Mouse (Mus musculus): Measurements from ENCODE around the gene Acap3. TPM values are rescaled to one million over a fixed set of nuclear protein-coding genes. Genes with fewer than 3 reads are reported as not detected.

The Acap3 gene
- total and polyA plus RNA-seq, 2 experiments from 2014 or later, result 84.2 to 116 TPM

DNA sequence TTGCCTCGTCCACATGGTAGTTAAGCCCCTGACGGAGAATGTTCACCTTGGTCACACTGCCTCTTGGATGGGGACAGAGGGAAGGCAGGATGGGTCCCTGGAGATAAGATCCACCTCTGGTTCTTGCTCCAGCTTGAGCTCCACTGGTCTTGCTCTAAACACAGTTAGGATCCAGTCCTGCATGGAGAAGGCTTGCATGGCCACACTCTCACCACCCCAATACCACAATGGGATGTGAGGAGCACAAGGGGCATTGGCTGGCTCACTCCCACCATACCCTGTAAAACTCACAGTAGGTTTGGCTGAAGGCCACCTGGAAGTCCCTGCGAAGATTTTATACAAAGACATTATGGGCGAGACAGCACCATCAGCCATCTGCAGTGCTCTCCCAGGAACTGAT lies 17.1 kb downstream of the Acap3 start:
- no peak for TF ChIP-seq CTCF (IDR thresholded peaks at IDR 0.05; ENCODE audit: low read depth)
- Histone ChIP-seq H3K36me3 (ENCODE audit: insufficient read depth) (peaks cover 37% of the 10 kb centered on the region), H3K4me3 (ENCODE audit: low read depth, low read length) (no peak overlapping the region), H3K4me2 (ENCODE audit: low read depth) (no peak overlapping the region), H3K9ac (no peak overlapping the region), H3K27ac (ENCODE audit: low read depth, low read length) (no peak overlapping the region), H3K4me1 (ENCODE audit: insufficient read depth) (no peaks in the 10 kb centered on the region), H3K27me3 (ENCODE audit: insufficient read depth, low read length) (no peaks in the 10 kb centered on the region), H3K9me3 (ENCODE audit: low read length) (no peaks in the 10 kb centered on the region)
- ATAC-seq (no peak), DNase-seq (no peak)
- 88% methylated on average over 4 of the region's 4 CpGs for WGBS

DNA sequence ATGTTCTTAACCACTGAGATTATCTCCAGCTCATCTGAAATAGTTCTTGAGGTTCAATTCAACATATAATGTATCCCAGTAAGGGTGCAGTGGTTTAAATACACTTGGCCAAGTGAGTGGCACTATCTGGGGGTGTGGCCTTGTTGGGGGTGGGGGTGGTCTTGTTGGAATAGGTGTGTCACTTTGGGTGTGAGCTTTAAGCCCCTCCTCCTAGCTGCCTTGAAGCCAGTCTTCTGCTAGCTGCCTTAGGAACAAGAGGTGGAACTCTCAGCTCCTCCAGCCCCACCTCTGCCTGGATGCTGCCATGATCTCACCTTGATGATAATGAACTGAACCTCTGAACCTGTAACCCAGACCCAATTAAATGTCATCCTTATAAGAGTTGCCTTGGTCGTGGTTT lies 40.4 kb downstream of the Acap3 start:
- DNase-seq (no peak), ATAC-seq (no peak)
- no peaks in the 10 kb centered on the region for H3K4me1 ChIP-seq (ENCODE audit: insufficient read depth)
- H3K27me3 ChIP-seq (ENCODE audit: insufficient read depth, low read length), result no peaks in the 10 kb centered on the region
- H3K9me3 ChIP-seq (ENCODE audit: low read length), result no peaks in the 10 kb centered on the region
- TF ChIP-seq CTCF (IDR thresholded peaks at IDR 0.05; ENCODE audit: low read depth), result no peak
- H3K4me2 ChIP-seq (ENCODE audit: low read depth), result no peak overlapping the region
- H3K4me3 ChIP-seq (ENCODE audit: low read depth, low read length), result no peak overlapping the region
- no peak overlapping the region for H3K27ac ChIP-seq (ENCODE audit: low read depth, low read length)
- WGBS, result 65% methylated on average over 1 of the region's 1 CpGs
- no peaks in the 10 kb centered on the region for H3K36me3 ChIP-seq (ENCODE audit: insufficient read depth)
- no peak overlapping the region for H3K9ac ChIP-seq

GRCm38 (mm10) chr4:155943049-155943452 lies 51.4 kb downstream of the Acap3 start:
- Histone ChIP-seq H3K27ac (ENCODE audit: low read depth, low read length) (peak overlapping the region; percentile 80), H3K9me3 (ENCODE audit: low read length) (no peaks in the 10 kb centered on the region), H3K27me3 (ENCODE audit: insufficient read depth, low read length) (no peaks in the 10 kb centered on the region), H3K9ac (peak overlapping the region; percentile 81), H3K36me3 (ENCODE audit: insufficient read depth) (peaks cover 9% of the 10 kb centered on the region; the same call in 1 of the 2 replicates), H3K4me2 (ENCODE audit: low read depth) (peak overlapping the region; percentile 93), H3K4me3 (ENCODE audit: low read depth, low read length) (peak overlapping the region; percentile 87), H3K4me1 (ENCODE audit: insufficient read depth) (peaks cover 12% of the 10 kb centered on the region)
- peak; percentile 40 for ATAC-seq
- DNase-seq, result no peak
- under 1% methylated on average over 17 of the region's 17 CpGs for WGBS
- TF ChIP-seq CTCF (IDR thresholded peaks at IDR 0.05; ENCODE audit: low read depth), result no peak

- H3K27me3 ChIP-seq (ENCODE audit: insufficient read depth, low read length), result no peaks in the 10 kb centered on the region
- H3K4me1 ChIP-seq (ENCODE audit: insufficient read depth), result peaks cover 12% of the 10 kb centered on the region
- no peak for TF ChIP-seq CTCF (IDR thresholded peaks at IDR 0.05; ENCODE audit: low read depth)
- peak within 1 kb of the TSS; percentile 81 for H3K9ac ChIP-seq
- peak; percentile 99 for ATAC-seq
- peak; percentile 97 for DNase-seq
- H3K4me2 ChIP-seq (ENCODE audit: low read depth), result peak within 1 kb of the TSS; percentile 93
- H3K27ac ChIP-seq (ENCODE audit: low read depth, low read length), result peak within 1 kb of the TSS; percentile 80
- no peaks in the 10 kb centered on the region for H3K9me3 ChIP-seq (ENCODE audit: low read length)
- H3K4me3 ChIP-seq (ENCODE audit: low read depth, low read length), result peak within 1 kb of the TSS; percentile 87
- WGBS, result 2% methylated on average over 85 of the region's 85 CpGs
- peaks cover 13% of the 10 kb centered on the region; the same call in 1 of the 2 replicates for H3K36me3 ChIP-seq (ENCODE audit: insufficient read depth)
Observed at GRCm38 (mm10) chr4:155943534-155944249, 52.1 kb downstream of the Acap3 start, which contains the start of gene Ube2j2. TSS of gene Ube2j2 (plus strand) at chr4:155943831.

GRCm38 (mm10) chr4:155944271-155944670 lies 52.6 kb downstream of the Acap3 start:
- ATAC-seq (no peak), DNase-seq (no peak)
- H3K4me1 ChIP-seq (ENCODE audit: insufficient read depth), result peaks cover 12% of the 10 kb centered on the region
- no peak for TF ChIP-seq CTCF (IDR thresholded peaks at IDR 0.05; ENCODE audit: low read depth)
- peak overlapping the region; percentile 81 for H3K9ac ChIP-seq
- peak overlapping the region; percentile 87 for H3K4me3 ChIP-seq (ENCODE audit: low read depth, low read length)
- H3K27ac ChIP-seq (ENCODE audit: low read depth, low read length), result peak overlapping the region; percentile 80
- under 1% methylated on average over 17 of the region's 17 CpGs for WGBS
- no peaks in the 10 kb centered on the region for H3K27me3 ChIP-seq (ENCODE audit: insufficient read depth, low read length)
- peaks cover 18% of the 10 kb centered on the region for H3K36me3 ChIP-seq (ENCODE audit: insufficient read depth)
- H3K9me3 ChIP-seq (ENCODE audit: low read length), result no peaks in the 10 kb centered on the region
- H3K4me2 ChIP-seq (ENCODE audit: low read depth), result peak overlapping the region; percentile 93

DNA sequence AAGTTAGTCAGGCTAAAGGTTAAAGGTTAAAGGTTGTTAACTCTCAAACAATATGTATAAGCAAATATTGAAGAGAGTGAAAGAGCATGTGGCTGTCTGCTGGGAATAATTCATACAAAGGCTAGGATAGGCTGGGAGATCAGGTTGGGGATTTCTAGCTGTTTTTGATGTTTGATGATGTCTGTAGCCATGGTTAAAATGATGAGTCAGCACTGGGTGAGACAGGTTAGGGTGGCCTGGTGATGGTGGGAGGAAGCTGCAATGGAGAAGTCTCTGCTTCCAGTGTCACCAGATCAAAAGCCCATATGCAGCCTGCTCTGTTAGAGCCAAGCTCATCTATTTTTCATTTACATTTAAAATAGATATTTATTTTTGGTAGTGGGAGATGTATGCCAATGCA lies 55.5 kb downstream of the Acap3 start:
- H3K27me3 ChIP-seq (ENCODE audit: insufficient read depth, low read length), result no peaks in the 10 kb centered on the region
- peaks cover 46% of the 10 kb centered on the region for H3K36me3 ChIP-seq (ENCODE audit: insufficient read depth)
- peaks cover 12% of the 10 kb centered on the region for H3K4me1 ChIP-seq (ENCODE audit: insufficient read depth)
- no peak for DNase-seq
- ATAC-seq, result no peak
- TF ChIP-seq CTCF (IDR thresholded peaks at IDR 0.05; ENCODE audit: low read depth), result no peak
- no peak overlapping the region for H3K27ac ChIP-seq (ENCODE audit: low read depth, low read length)
- H3K4me3 ChIP-seq (ENCODE audit: low read depth, low read length), result no peak overlapping the region
- no peak overlapping the region for H3K4me2 ChIP-seq (ENCODE audit: low read depth)
- H3K9me3 ChIP-seq (ENCODE audit: low read length), result no peaks in the 10 kb centered on the region
- no peak overlapping the region for H3K9ac ChIP-seq

DNA sequence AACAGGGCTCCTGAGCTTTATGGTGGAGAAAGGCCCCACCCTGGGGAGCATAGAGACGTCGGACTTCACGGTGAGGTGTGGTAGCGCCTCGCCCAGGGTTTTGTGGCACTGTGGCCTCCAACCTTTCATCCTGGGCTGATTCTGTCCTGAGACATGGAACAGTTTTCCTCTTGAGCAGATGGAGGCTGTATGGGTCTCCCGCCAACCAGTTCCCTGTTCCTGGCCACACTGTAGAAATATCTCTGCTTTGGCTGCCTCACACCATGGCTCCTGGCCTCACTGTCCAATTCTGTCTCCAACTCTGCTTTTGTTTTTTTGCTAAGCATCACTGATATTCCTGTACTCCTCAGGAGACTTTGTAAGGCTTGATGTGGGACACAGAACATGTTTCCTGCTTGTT lies 63.9 kb downstream of the Acap3 start:
- H3K4me3 ChIP-seq (ENCODE audit: low read depth, low read length), result no peak overlapping the region
- peaks cover 68% of the 10 kb centered on the region for H3K36me3 ChIP-seq (ENCODE audit: insufficient read depth)
- H3K27ac ChIP-seq (ENCODE audit: low read depth, low read length), result no peak overlapping the region
- no peak for TF ChIP-seq CTCF (IDR thresholded peaks at IDR 0.05; ENCODE audit: low read depth)
- no peak overlapping the region for H3K9ac ChIP-seq
- DNase-seq (no peak), ATAC-seq (no peak)
- no peaks in the 10 kb centered on the region for H3K9me3 ChIP-seq (ENCODE audit: low read length)
- H3K4me1 ChIP-seq (ENCODE audit: insufficient read depth), result no peaks in the 10 kb centered on the region
- WGBS, result 92% methylated on average over 6 of the region's 6 CpGs
- H3K27me3 ChIP-seq (ENCODE audit: insufficient read depth, low read length), result no peaks in the 10 kb centered on the region
- H3K4me2 ChIP-seq (ENCODE audit: low read depth), result no peak overlapping the region

Small RNA genes lying within 50 kb of the gene (microRNA-seq; reads per million reads assigned to microRNA genes)
- gene Gm22991, result 0 reads per million in 2 experiments

Other genes starting within 250 kb of the Acap3 start
- gene Gm10563, start 246.4 kb upstream of the Acap3 start, total RNA-seq (2014; rRNA removed), result not detected in 2 replicates
- gene Gm10563, start 246.4 kb upstream of the Acap3 start, polyA plus RNA-seq (2015; fragmentation: Nextera tagmentation; extraction: Ambion mirVana), result not detected in 2 replicates
- 6.0 TPM in 2 replicates for gene Mmp23, start 238.4 kb upstream of the Acap3 start, total RNA-seq (2014; rRNA removed)
- 2.5 and 2.9 TPM in 2 replicates for gene Mmp23, start 238.4 kb upstream of the Acap3 start, polyA plus RNA-seq (2015; fragmentation: Nextera tagmentation; extraction: Ambion mirVana)
- gene Mib2, start 222.6 kb upstream of the Acap3 start, total RNA-seq (2014; rRNA removed), result 98.0 and 116 TPM in 2 replicates
- gene Mib2, start 222.6 kb upstream of the Acap3 start, polyA plus RNA-seq (2015; fragmentation: Nextera tagmentation; extraction: Ambion mirVana), result 42.9 and 46.5 TPM in 2 replicates
- gene Fndc10, start 197.5 kb upstream of the Acap3 start, total RNA-seq (2014; rRNA removed), result 31.9 and 33.5 TPM in 2 replicates
- gene Fndc10, start 197.5 kb upstream of the Acap3 start, polyA plus RNA-seq (2015; fragmentation: Nextera tagmentation; extraction: Ambion mirVana), result 20.4 and 24.6 TPM in 2 replicates
- 103 and 121 TPM in 2 replicates for gene Ssu72, start 187.0 kb upstream of the Acap3 start, total RNA-seq (2014; rRNA removed)
- 164 and 176 TPM in 2 replicates for gene Ssu72, start 187.0 kb upstream of the Acap3 start, polyA plus RNA-seq (2015; fragmentation: Nextera tagmentation; extraction: Ambion mirVana)
- 43.4 and 55.2 TPM in 2 replicates for gene Tmem240, start 157.0 kb upstream of the Acap3 start, total RNA-seq (2014; rRNA removed)
- 19.1 and 23.8 TPM in 2 replicates for gene Tmem240, start 157.0 kb upstream of the Acap3 start, polyA plus RNA-seq (2015; fragmentation: Nextera tagmentation; extraction: Ambion mirVana)
- 72.3 and 79.2 TPM in 2 replicates for gene Atad3a, start 130.7 kb upstream of the Acap3 start, total RNA-seq (2014; rRNA removed)
- 61.3 and 68.6 TPM in 2 replicates for gene Atad3a, start 130.7 kb upstream of the Acap3 start, polyA plus RNA-seq (2015; fragmentation: Nextera tagmentation; extraction: Ambion mirVana)
- gene Vwa1, start 117.1 kb upstream of the Acap3 start, total RNA-seq (2014; rRNA removed), result 27.9 and 29.6 TPM in 2 replicates
- 22.9 and 24.8 TPM in 2 replicates for gene Vwa1, start 117.1 kb upstream of the Acap3 start, polyA plus RNA-seq (2015; fragmentation: Nextera tagmentation; extraction: Ambion mirVana)
- gene Tmem88b, start 105.9 kb upstream of the Acap3 start, total RNA-seq (2014; rRNA removed), result 0.14 and 0.38 TPM in 2 replicates
- 0.24 and 0.38 TPM in 2 replicates for gene Tmem88b, start 105.9 kb upstream of the Acap3 start, polyA plus RNA-seq (2015; fragmentation: Nextera tagmentation; extraction: Ambion mirVana)
- gene Ankrd65, start 101.4 kb upstream of the Acap3 start, total RNA-seq (2014; rRNA removed), result not detected in 2 replicates
- gene Ankrd65, start 101.4 kb upstream of the Acap3 start, polyA plus RNA-seq (2015; fragmentation: Nextera tagmentation; extraction: Ambion mirVana), result not detected in 2 replicates
- gene Mrpl20, start 88.9 kb upstream of the Acap3 start, total RNA-seq (2014; rRNA removed), result 134 and 220 TPM in 2 replicates
- gene Mrpl20, start 88.9 kb upstream of the Acap3 start, polyA plus RNA-seq (2015; fragmentation: Nextera tagmentation; extraction: Ambion mirVana), result 304 and 396 TPM in 2 replicates
- gene Ccnl2, start 79.3 kb upstream of the Acap3 start, total RNA-seq (2014; rRNA removed), result 112 and 113 TPM in 2 replicates
- 48.3 and 68.3 TPM in 2 replicates for gene Ccnl2, start 79.3 kb upstream of the Acap3 start, polyA plus RNA-seq (2015; fragmentation: Nextera tagmentation; extraction: Ambion mirVana)
- 90.9 and 93.0 TPM in 2 replicates for gene Aurkaip1, start 60.5 kb upstream of the Acap3 start, total RNA-seq (2014; rRNA removed)
- gene Aurkaip1, start 60.5 kb upstream of the Acap3 start, polyA plus RNA-seq (2015; fragmentation: Nextera tagmentation; extraction: Ambion mirVana), result 148 and 183 TPM in 2 replicates
- 19.5 and 35.9 TPM in 2 replicates for gene Mxra8, start 52.1 kb upstream of the Acap3 start, total RNA-seq (2014; rRNA removed)
- gene Mxra8, start 52.1 kb upstream of the Acap3 start, polyA plus RNA-seq (2015; fragmentation: Nextera tagmentation; extraction: Ambion mirVana), result 25.0 and 30.5 TPM in 2 replicates
- 118 and 120 TPM in 2 replicates for gene Dvl1, start 44.4 kb upstream of the Acap3 start, total RNA-seq (2014; rRNA removed)
- gene Dvl1, start 44.4 kb upstream of the Acap3 start, polyA plus RNA-seq (2015; fragmentation: Nextera tagmentation; extraction: Ambion mirVana), result 15.1 and 16.3 TPM in 2 replicates
- 0.54 and 0.67 TPM in 2 replicates for gene Tas1r3, start 28.5 kb upstream of the Acap3 start, total RNA-seq (2014; rRNA removed)
- 0.14 and 0.22 TPM in 2 replicates for gene Tas1r3, start 28.5 kb upstream of the Acap3 start, polyA plus RNA-seq (2015; fragmentation: Nextera tagmentation; extraction: Ambion mirVana)
- gene Cptp, start 22.4 kb upstream of the Acap3 start, total RNA-seq (2014; rRNA removed), result 12.7 and 19.8 TPM in 2 replicates
- gene Cptp, start 22.4 kb upstream of the Acap3 start, polyA plus RNA-seq (2015; fragmentation: Nextera tagmentation; extraction: Ambion mirVana), result 18.7 and 22.8 TPM in 2 replicates
- 47.7 and 63.8 TPM in 2 replicates for gene Ints11, start 22.3 kb upstream of the Acap3 start, total RNA-seq (2014; rRNA removed)
- gene Ints11, start 22.3 kb upstream of the Acap3 start, polyA plus RNA-seq (2015; fragmentation: Nextera tagmentation; extraction: Ambion mirVana), result 58.8 and 59.8 TPM in 2 replicates
- gene Pusl1, start within 50 bp of the Acap3 start, total RNA-seq (2014; rRNA removed), result 65.4 and 69.5 TPM in 2 replicates
- 56.5 and 59.0 TPM in 2 replicates for gene Pusl1, start within 50 bp of the Acap3 start, polyA plus RNA-seq (2015; fragmentation: Nextera tagmentation; extraction: Ambion mirVana)
- gene Ube2j2, start 52.0 kb downstream of the Acap3 start, total RNA-seq (2014; rRNA removed), result 80.3 and 84.7 TPM in 2 replicates
- gene Ube2j2, start 52.0 kb downstream of the Acap3 start, polyA plus RNA-seq (2015; fragmentation: Nextera tagmentation; extraction: Ambion mirVana), result 138 and 163 TPM in 2 replicates
- gene C1qtnf12, start 70.5 kb downstream of the Acap3 start, total RNA-seq (2014; rRNA removed), result 12.8 and 13.9 TPM in 2 replicates
- gene C1qtnf12, start 70.5 kb downstream of the Acap3 start, polyA plus RNA-seq (2015; fragmentation: Nextera tagmentation; extraction: Ambion mirVana), result 10.3 and 11.1 TPM in 2 replicates
- gene B3galt6, start 100.8 kb downstream of the Acap3 start, total RNA-seq (2014; rRNA removed), result 39.5 and 43.9 TPM in 2 replicates
- gene B3galt6, start 100.8 kb downstream of the Acap3 start, polyA plus RNA-seq (2015; fragmentation: Nextera tagmentation; extraction: Ambion mirVana), result 19.4 and 28.6 TPM in 2 replicates
- gene Sdf4, start 101.0 kb downstream of the Acap3 start, total RNA-seq (2014; rRNA removed), result 123 and 126 TPM in 2 replicates
- gene Sdf4, start 101.0 kb downstream of the Acap3 start, polyA plus RNA-seq (2015; fragmentation: Nextera tagmentation; extraction: Ambion mirVana), result 115 and 117 TPM in 2 replicates
- 0.48 and 1.3 TPM in 2 replicates for gene Tnfrsf4, start 122.0 kb downstream of the Acap3 start, total RNA-seq (2014; rRNA removed)
- gene Tnfrsf4, start 122.0 kb downstream of the Acap3 start, polyA plus RNA-seq (2015; fragmentation: Nextera tagmentation; extraction: Ambion mirVana), result 0.40 and 0.49 TPM in 2 replicates
- 1.5 TPM in 1 of 2 replicates, not detected in the other for gene Tnfrsf18, start 134.3 kb downstream of the Acap3 start, total RNA-seq (2014; rRNA removed)
- gene Tnfrsf18, start 134.3 kb downstream of the Acap3 start, polyA plus RNA-seq (2015; fragmentation: Nextera tagmentation; extraction: Ambion mirVana), result 0.67 and 1.2 TPM in 2 replicates
- gene Ttll10, start 167.6 kb downstream of the Acap3 start, total RNA-seq (2014; rRNA removed), result not detected in 2 replicates
- gene Ttll10, start 167.6 kb downstream of the Acap3 start, polyA plus RNA-seq (2015; fragmentation: Nextera tagmentation; extraction: Ambion mirVana), result 0.06 TPM in 1 of 2 replicates, not detected in the other
- gene 9430015G10Rik, start 218.2 kb downstream of the Acap3 start, total RNA-seq (2014; rRNA removed), result 22.8 and 28.3 TPM in 2 replicates
- 18.3 and 22.3 TPM in 2 replicates for gene 9430015G10Rik, start 218.2 kb downstream of the Acap3 start, polyA plus RNA-seq (2015; fragmentation: Nextera tagmentation; extraction: Ambion mirVana)
- gene Rnf223, start 238.7 kb downstream of the Acap3 start, total RNA-seq (2014; rRNA removed), result 0.33 and 0.46 TPM in 2 replicates
- gene Rnf223, start 238.7 kb downstream of the Acap3 start, polyA plus RNA-seq (2015; fragmentation: Nextera tagmentation; extraction: Ambion mirVana), result 0.08 and 0.19 TPM in 2 replicates